Mouse (Mus musculus): ENCODE results near the gene Gm20388. TPM values are rescaled to one million over a fixed set of nuclear protein-coding genes. Genes with fewer than 3 reads are reported as not detected.

Gene Gm20388
- total and polyA plus RNA-seq, 2 experiments from 2014 or later = 17.3 TPM; not detected in 1

DNA sequence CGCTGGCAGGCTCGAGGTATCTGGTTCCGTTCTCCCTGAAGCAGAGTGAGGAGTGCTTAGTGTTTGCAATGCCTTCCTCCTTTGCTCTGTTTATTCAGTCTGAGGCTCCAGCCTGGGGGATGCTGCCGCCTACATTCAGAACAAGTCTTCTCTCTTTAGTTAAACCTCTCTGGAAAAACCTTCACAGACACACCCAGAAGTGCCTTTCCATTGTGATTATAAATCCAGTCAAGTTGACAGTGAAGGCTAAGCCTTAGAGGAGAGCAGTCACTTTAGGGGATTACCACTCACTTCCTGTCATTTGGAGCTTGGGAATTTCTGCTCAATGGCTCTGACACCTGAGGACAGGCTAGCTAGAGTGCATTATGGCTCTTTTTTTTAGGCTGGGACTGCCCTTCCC is 3777.2 kb downstream of the Gm20388 start:
- ATAC-seq (ENCODE audit: insufficient read depth, low read depth) = no peak
- H3K4me1 ChIP-seq (ENCODE audit: control insufficient read depth, insufficient read depth) = no peaks in the 10 kb centered on the region
- WGBS = 47% methylated on average over 4 of the region's 4 CpGs

DNA sequence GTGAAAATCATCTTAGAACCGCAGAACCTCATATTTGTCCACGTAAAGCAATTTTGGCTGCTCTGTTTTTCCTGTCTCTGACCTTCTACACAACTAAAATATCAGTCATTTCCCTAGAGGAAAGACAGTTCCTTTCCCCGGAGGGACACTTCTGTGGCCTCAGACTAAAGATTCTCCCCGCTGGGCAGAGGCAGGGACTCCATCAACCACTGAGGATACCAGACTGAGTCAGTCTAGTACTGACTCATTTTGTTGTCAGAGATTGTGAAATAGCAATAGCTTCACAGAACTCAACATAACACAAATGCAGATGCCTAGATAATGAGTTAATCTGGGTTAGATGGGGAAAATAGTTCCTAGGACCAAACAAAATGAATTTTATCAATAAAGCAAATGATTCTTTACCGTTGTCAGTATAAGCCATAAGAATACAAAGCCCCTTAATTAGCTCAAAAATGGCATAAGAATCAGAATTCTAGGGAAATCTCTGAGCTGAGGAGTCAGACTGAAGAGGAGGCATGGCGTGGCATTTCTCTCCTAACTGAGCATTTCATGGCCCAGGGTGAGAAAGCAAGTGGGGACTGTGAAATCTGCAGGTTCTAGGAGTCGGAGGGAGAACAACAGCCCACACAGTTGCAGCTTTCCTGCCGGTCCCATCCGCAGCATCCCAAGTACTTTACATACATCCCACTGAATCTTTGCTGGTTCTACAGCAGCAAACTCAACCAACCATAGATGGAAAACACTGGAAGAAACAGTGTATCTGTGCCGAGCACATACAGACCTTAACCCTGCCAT is 3781.7 kb downstream of the Gm20388 start:
- 75% methylated on average over 10 of the region's 10 CpGs for WGBS
- no peaks in the 10 kb centered on the region for H3K4me1 ChIP-seq (ENCODE audit: control insufficient read depth, insufficient read depth)
- H3K36me3 ChIP-seq (replicated peaks; ENCODE audit: control insufficient read depth, insufficient read depth, low read length) = no peaks in the 10 kb centered on the region
- no peak overlapping the region for H3K4me3 ChIP-seq (ENCODE audit: low read depth, low read length)
- no peaks in the 10 kb centered on the region for H3K9me3 ChIP-seq (replicated peaks; ENCODE audit: control insufficient read depth, low read length)
- TF ChIP-seq EP300 (IDR thresholded peaks at IDR 0.05; ENCODE audit: low read depth) (no peak), CTCF (IDR thresholded peaks at IDR 0.05; ENCODE audit: low read depth) (no peak)
- H3K27me3 ChIP-seq (ENCODE audit: control insufficient read depth, insufficient read depth, low read length) = 0 out of 2 replicates have a peak, but pooled peaks cover 3% of the 10 kb centered on the region
- H3K27ac ChIP-seq (ENCODE audit: low read depth) = no peak overlapping the region
- no peak overlapping the region for H3K4me2 ChIP-seq (ENCODE audit: low read depth, low read length)
- no peak for ATAC-seq (ENCODE audit: insufficient read depth, low read depth)
- no peak overlapping the region for H3K9ac ChIP-seq (replicated peaks; ENCODE audit: low read depth, low read length)
- DNase-seq (ENCODE audit: low spot score) = no peak

More for the DNA sequence above, 3777.2 kb downstream of the Gm20388 start:
- DNase-seq (ENCODE audit: low spot score) = no peak
- no peak overlapping the region for H3K4me2 ChIP-seq (ENCODE audit: low read depth, low read length)
- TF ChIP-seq EP300 (IDR thresholded peaks at IDR 0.05; ENCODE audit: low read depth) (no peak), CTCF (IDR thresholded peaks at IDR 0.05; ENCODE audit: low read depth) (no peak)
- H3K27me3 ChIP-seq (ENCODE audit: control insufficient read depth, insufficient read depth, low read length) = no peaks in the 10 kb centered on the region
- no peak overlapping the region for H3K27ac ChIP-seq (ENCODE audit: low read depth)
- no peak overlapping the region for H3K4me3 ChIP-seq (ENCODE audit: low read depth, low read length)
- H3K36me3 ChIP-seq (replicated peaks; ENCODE audit: control insufficient read depth, insufficient read depth, low read length) = no peaks in the 10 kb centered on the region
- H3K9me3 ChIP-seq (replicated peaks; ENCODE audit: control insufficient read depth, low read length) = no peaks in the 10 kb centered on the region
- no peak overlapping the region for H3K9ac ChIP-seq (replicated peaks; ENCODE audit: low read depth, low read length)

DNA sequence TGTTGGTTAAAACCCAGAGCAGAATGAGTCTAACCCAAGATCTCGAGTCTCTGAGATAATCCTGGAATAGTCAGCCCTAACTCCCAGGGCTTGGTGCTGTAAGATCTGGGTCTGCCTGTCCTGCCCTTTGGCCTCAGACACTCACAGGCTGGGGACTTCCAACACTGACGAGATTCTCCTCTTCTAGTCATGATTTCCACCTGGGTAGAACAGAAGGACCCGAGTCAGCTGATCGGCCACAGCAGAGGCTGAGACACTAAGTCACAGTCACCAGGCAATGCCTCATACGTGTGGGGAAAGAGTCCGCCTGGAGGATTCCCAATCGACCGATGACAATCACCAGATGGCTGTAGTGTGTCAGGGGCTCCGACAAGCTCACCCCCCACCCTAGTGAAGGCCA is 3785.5 kb downstream of the Gm20388 start:
- H3K9me3 ChIP-seq (replicated peaks; ENCODE audit: control insufficient read depth, low read length) = no peaks in the 10 kb centered on the region
- H3K36me3 ChIP-seq (replicated peaks; ENCODE audit: control insufficient read depth, insufficient read depth, low read length) = no peaks in the 10 kb centered on the region
- H3K27ac ChIP-seq (ENCODE audit: low read depth) = no peak overlapping the region
- TF ChIP-seq EP300 (IDR thresholded peaks at IDR 0.05; ENCODE audit: low read depth) (no peak), CTCF (IDR thresholded peaks at IDR 0.05; ENCODE audit: low read depth) (no peak)
- no peak overlapping the region for H3K4me3 ChIP-seq (ENCODE audit: low read depth, low read length)
- 0 out of 2 replicates have a peak, but pooled peaks cover 3% of the 10 kb centered on the region for H3K27me3 ChIP-seq (ENCODE audit: control insufficient read depth, insufficient read depth, low read length)
- H3K4me2 ChIP-seq (ENCODE audit: low read depth, low read length) = no peak overlapping the region
- 49% methylated on average over 9 of the region's 9 CpGs for WGBS
- H3K4me1 ChIP-seq (ENCODE audit: control insufficient read depth, insufficient read depth) = no peaks in the 10 kb centered on the region
- ATAC-seq (ENCODE audit: insufficient read depth, low read depth) (no peak), DNase-seq (ENCODE audit: low spot score) (no peak)
- H3K9ac ChIP-seq (replicated peaks; ENCODE audit: low read depth, low read length) = no peak overlapping the region

DNA sequence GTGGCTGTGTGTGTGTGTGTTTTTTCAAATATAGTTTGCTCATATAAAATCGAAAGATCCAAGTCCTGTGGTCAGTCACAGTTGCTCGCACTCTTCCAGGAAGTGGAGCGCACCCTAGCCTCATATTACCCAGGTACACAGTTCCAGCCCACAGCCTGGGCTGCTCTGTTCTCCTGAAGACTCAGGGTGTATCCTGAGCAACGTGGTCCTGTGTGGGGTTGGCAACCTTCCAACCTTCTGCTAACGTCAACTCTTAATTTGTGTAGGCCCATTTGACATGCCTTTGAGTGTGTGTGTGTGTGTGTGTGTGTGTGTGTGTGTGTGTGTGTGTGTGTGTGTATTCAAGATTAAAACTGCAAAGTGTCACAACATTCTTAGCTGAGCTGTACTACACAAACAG is 3786.7 kb downstream of the Gm20388 start:
- WGBS = 53% methylated on average over 5 of the region's 5 CpGs
- Histone ChIP-seq H3K9me3 (replicated peaks; ENCODE audit: control insufficient read depth, low read length) (no peaks in the 10 kb centered on the region), H3K36me3 (replicated peaks; ENCODE audit: control insufficient read depth, insufficient read depth, low read length) (no peaks in the 10 kb centered on the region), H3K27me3 (ENCODE audit: control insufficient read depth, insufficient read depth, low read length) (0 out of 2 replicates have a peak, but pooled peaks cover 3% of the 10 kb centered on the region), H3K4me2 (ENCODE audit: low read depth, low read length) (no peak overlapping the region), H3K4me3 (ENCODE audit: low read depth, low read length) (no peak overlapping the region), H3K27ac (ENCODE audit: low read depth) (no peak overlapping the region), H3K4me1 (ENCODE audit: control insufficient read depth, insufficient read depth) (0 out of 2 replicates have a peak, but pooled peaks cover 8% of the 10 kb centered on the region), H3K9ac (replicated peaks; ENCODE audit: low read depth, low read length) (no peak overlapping the region)
- DNase-seq (ENCODE audit: low spot score) = no peak
- TF ChIP-seq CTCF (IDR thresholded peaks at IDR 0.05; ENCODE audit: low read depth) (no peak), EP300 (IDR thresholded peaks at IDR 0.05; ENCODE audit: low read depth) (no peak)
- no peak for ATAC-seq (ENCODE audit: insufficient read depth, low read depth)

DNA sequence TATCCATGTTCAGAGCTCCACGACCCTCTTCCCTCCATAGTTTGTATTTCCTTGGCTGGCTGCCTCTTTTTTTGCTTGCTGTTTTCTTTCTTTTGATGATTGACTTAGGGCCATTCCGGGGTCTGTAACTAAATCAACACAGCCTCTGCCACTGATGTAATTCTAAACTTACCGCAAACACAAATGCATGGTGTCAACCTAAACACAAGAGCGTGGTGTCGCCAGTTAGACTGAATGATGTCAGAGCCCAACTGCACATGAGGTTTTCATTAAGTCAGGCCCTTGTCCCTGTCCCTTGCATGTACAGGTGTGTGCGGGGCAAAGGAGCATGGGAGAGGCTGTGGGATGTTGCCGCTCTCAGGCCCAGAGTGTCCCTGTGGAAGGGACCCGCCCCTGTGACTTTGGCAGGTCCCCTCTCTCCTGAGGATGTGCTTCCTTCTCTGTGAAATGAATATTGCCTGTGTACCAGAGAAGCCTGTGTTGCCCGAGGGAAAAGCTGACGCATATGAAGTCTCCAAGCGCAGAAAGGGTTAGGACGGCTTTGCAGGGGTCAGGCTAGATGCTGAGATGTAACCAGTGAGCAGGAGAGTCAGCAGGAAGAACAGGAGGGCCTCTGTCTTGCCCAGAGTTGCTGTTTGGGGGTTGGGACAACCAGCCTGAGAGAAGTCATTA is 3789.9 kb downstream of the Gm20388 start:
- TF ChIP-seq CTCF (IDR thresholded peaks at IDR 0.05; ENCODE audit: low read depth) (no peak), EP300 (IDR thresholded peaks at IDR 0.05; ENCODE audit: low read depth) (no peak)
- H3K9ac ChIP-seq (replicated peaks; ENCODE audit: low read depth, low read length) = no peak overlapping the region
- H3K27me3 ChIP-seq (ENCODE audit: control insufficient read depth, insufficient read depth, low read length) = 0 out of 2 replicates have a peak, but pooled peaks cover 3% of the 10 kb centered on the region
- no peaks in the 10 kb centered on the region for H3K9me3 ChIP-seq (replicated peaks; ENCODE audit: control insufficient read depth, low read length)
- H3K36me3 ChIP-seq (replicated peaks; ENCODE audit: control insufficient read depth, insufficient read depth, low read length) = no peaks in the 10 kb centered on the region
- WGBS = 74% methylated on average over 12 of the region's 12 CpGs
- H3K4me3 ChIP-seq (ENCODE audit: low read depth, low read length) = no peak overlapping the region
- 0 out of 2 replicates have a peak, but pooled peaks cover 13% of the 10 kb centered on the region for H3K4me1 ChIP-seq (ENCODE audit: control insufficient read depth, insufficient read depth)
- H3K4me2 ChIP-seq (ENCODE audit: low read depth, low read length) = no peak overlapping the region
- H3K27ac ChIP-seq (ENCODE audit: low read depth) = no peak overlapping the region
- ATAC-seq (ENCODE audit: insufficient read depth, low read depth) = no peak
- DNase-seq (ENCODE audit: low spot score) = no peak
